Mouse (Mus musculus) pancreas, adult 10 weeks (tissue): ENCODE measurements around the gene Oxct2b. TPM values are rescaled to one million over a fixed set of nuclear protein-coding genes. Genes with fewer than 3 reads are reported as not detected.

Source experiments
- polyA plus RNA-seq: library from polyadenylated mRNA; stranded (reverse); fragments of 350-450 nt; fragmentation: Illumina TruSeq; extraction: RNeasy Lipid Tissue Mini Kit (QIAGEN cat#74804); gene quantifications from one replicate; pipeline ENCODE4 v1.2.3, GENCODE M21; 2015; ENCODE audit warnings: low read depth, low replicate concordance; ENCODE audit not compliant: insufficient read depth

The Oxct2b gene
- not detected for polyA plus RNA-seq

DNA sequence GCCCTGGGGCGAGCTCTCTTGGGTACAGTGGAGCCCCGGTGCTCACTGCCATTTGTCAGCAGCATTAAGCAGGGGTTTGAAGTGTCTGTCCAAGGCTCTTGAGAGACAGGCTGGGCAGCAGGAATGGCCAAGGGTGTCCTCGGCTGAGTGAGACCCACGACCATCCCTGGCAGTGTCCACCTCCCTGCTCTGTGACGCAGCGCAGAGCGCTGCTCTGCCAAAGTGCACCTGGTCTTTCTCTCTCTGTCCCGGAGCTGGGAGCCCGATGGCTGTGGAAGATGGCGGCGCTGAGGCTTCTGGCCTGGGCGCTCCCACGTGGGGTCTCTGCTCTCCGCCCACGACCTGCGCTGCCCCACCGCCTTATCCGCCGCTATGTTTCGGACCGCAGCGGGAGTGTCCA lies at the start of gene Oxct2b:
Gene Oxct2b, plus strand, starts transcription at position 256 of the 400 bp plus-strand sequence.

DNA sequence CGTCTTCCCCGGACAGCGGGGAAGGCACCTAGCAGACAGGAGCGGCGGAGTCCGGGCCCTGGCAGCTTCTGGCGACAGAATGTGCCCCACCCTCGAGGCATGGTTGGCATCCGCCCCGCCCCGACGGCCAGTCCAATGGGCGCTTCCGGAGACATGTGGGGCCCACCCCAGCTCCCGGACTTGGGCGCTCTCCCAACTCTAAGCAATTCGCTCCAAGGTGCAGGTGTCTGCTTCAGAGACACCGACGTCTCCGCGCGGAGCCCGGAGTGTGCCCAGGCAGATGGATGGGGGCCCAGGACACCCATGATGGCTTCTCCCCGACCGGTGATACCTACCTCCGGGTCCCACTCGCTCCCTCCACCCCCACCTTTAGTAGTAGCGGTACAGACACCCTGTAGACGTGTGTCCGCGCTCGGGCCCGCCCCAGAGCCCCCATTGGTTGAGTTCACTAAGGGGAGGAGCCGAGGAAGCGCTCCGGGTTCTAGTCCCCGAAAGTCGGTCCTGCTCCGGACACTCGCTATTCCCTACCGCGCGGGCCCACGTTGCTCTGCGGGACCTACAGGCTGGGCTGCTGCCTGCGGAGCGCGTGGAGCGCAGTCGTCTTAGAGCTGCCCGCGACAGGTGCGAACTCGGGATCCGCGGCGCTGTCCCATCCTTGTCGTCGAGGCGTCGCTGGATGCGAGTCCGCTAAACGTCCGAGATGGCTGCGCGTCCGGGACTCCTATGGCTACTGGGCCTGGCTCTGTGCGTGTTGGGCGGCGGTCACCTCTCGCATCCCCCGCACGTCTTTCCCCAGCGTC lies 11.2 kb upstream of the Oxct2b start, which contains the start of gene Bmp8b:
Gene Bmp8b, plus strand, starts transcription at position 515 of the 800 bp plus-strand sequence.

DNA sequence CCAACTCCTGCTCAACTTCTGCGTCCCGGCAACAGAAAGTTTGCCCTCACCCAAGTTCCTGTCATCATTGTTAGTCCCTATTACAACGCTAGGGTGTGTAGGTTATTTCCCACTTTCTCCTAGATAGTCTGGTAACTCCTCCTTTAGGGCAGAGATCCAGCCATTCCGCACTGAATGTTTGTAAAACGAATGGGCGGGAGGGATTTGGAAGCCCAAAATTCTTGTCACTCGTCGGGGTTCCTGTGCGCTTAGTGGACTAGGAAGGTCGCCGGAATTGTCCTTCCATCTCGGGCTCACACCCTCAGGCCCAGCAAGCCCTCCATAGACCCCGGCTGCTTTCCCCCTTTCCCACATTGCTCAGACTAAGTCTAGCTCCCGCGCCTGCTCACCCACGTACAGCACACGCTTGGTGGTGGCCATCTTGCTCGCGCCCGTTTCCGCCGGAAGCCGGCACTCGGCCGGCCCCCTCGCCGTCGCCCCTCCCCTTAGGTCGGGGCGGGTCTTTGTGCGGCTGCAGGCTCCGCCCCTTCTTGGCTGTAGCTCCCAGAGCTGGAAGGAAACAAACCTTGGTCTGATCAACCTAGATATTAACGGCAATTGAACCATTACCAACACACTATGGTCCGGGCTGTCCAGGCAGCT lies 23.6 kb downstream of the Oxct2b start, which contains the start of gene Ppie:
Gene Ppie, minus strand, starts transcription at position 439 of the 642 bp plus-strand sequence.

Other genes starting within 250 kb of the Oxct2b start
- 22.8 TPM for gene Cap1, start 230.2 kb upstream of the Oxct2b start, polyA plus RNA-seq
- not detected for gene Mfsd2a, start 155.1 kb upstream of the Oxct2b start, polyA plus RNA-seq
- not detected for gene Mycl, start 120.6 kb upstream of the Oxct2b start, polyA plus RNA-seq
- gene Trit1, start 99.7 kb upstream of the Oxct2b start, polyA plus RNA-seq = 6.7 TPM
- not detected for gene Bmp8b, start 11.1 kb upstream of the Oxct2b start, polyA plus RNA-seq
- 10.2 TPM for gene Ppie, start 23.7 kb downstream of the Oxct2b start, polyA plus RNA-seq
- 0.39 TPM for gene Hpcal4, start 67.0 kb downstream of the Oxct2b start, polyA plus RNA-seq
- gene Nt5c1a, start 85.2 kb downstream of the Oxct2b start, polyA plus RNA-seq = not detected
- gene Heyl, start 117.3 kb downstream of the Oxct2b start, polyA plus RNA-seq = 3.2 TPM
- gene Pabpc4, start 146.1 kb downstream of the Oxct2b start, polyA plus RNA-seq = 116 TPM
- gene Oxct2a, start 207.4 kb downstream of the Oxct2b start, polyA plus RNA-seq = not detected
- not detected for gene Bmp8a, start 227.0 kb downstream of the Oxct2b start, polyA plus RNA-seq